Mouse (Mus musculus) CD4-positive, CD25-positive, alpha-beta regulatory T cell, adult 4 months (primary cell): ENCODE data around the gene Il1r1. TPM values are rescaled to one million over a fixed set of nuclear protein-coding genes. Genes with fewer than 3 reads are reported as not detected.
"Not testable (repeated sequence)": the region's sequence is repeated elsewhere in the genome, so short reads cannot be mapped to it uniquely, and the experiment has no call there.

ENCODE experiments used
- ATAC-seq: one replicate; pipeline ENCODE4 v1.8.0; 2017
- polyA plus RNA-seq, 2 experiments: library from polyadenylated mRNA; unstranded; fragments of 100-300 nt; shearing (Covaris generic); gene quantifications; one replicate each; pipeline ENCODE4 v1.2.1; 2017

Gene Il1r1
- polyA plus RNA-seq, 2 experiments from 2014 or later, result not detected

DNA sequence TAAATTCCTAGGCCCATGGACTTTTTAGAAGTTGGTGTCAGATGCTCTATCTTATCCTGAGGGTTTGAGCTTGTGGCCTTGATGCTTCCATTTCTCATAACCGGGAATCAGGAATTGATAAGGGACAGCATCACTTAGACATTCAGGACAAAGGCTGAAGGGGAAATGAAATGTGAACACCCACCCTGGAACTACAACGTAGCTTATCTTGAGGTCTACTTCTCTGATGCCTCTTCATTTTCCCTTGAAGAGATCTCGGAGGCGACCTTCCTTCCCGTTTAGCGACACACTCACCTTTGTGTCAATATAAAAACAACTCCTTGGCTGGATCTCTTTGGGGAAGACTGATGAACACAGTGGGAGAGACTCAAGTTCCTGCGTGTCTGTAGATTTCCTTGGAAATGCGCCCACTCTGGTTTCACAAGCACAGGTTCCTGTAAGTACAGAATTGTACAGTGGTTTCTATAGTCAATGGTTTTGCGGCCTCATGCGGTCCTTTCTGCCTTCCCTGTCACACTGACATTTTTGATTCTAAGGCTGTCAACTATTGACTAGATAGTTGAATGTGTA is 46.7 kb downstream of the Il1r1 start:
- no peak for ATAC-seq

DNA sequence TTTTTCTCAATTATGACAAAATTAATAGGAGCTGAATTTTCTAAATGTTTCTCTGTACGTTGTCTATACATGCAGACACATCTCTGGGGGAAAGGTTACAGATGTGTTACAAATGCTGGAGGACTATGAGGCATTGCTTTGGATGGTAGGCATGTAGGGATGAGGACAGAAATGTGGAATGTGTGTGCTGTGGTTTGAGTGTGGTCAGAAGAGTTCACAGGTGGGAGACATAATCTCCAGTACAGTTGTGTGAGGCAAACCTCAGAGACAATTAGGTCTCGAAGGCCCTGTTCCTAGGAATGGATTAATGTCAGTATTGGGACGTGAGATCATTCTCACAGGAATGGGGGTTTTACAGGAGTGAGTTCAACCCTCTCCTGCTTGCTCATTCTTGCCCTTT is 47.3 kb downstream of the Il1r1 start:
- ATAC-seq, result no peak

DNA sequence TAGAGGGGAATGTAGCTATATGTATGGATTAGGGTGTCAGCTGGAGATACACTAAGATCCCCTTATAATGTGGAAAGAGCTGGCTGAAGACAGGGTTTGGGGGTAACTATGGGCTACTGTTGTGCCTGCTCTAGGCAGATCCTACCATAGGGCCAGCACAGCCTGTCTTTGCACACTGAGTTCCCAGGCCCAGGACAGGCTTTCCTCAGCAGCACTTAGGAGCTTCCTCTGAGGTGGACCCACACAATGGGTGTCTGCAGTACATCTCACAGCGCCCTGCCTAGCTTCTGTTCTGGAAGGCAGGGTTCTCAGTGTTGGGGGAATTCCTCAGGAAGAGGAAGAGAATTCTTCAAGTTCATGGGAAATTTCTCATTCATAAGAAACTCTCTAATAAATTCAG is 48.6 kb downstream of the Il1r1 start:
- no peak for ATAC-seq

DNA sequence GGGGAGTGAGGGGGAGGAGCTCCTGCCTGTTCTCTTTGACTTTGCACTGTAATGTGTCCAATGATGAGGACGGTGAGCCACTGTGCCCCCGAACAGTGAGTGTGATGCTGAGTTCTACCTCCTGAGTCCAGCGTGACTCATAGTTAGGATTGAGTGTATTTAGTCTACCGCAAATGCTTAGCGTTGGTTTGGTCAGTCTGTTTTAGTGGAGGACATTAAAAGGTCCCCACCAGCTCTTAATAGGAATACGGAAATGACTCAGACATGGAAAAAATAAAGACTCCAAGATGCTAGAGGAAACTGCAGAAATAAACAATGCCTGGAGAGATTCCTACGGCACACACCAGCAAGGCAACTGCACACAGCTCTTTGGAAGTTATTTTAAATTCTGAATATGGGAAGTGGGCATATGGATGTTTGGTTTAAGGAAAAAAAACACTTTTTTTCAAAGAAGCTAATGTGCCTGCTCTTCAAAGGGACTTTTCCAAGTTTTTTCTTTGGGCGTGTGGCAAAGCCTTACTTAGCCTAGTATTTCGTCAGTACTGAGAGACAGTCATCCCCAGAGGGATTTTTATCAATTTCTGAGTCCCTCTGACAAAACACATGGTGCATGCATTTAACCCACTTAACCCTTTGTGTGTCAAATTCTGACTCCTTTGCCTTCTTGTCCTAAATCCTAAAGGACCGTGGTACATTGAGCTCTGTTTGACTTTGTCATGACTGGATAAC is 50.6 kb downstream of the Il1r1 start:
- no peak for ATAC-seq

DNA sequence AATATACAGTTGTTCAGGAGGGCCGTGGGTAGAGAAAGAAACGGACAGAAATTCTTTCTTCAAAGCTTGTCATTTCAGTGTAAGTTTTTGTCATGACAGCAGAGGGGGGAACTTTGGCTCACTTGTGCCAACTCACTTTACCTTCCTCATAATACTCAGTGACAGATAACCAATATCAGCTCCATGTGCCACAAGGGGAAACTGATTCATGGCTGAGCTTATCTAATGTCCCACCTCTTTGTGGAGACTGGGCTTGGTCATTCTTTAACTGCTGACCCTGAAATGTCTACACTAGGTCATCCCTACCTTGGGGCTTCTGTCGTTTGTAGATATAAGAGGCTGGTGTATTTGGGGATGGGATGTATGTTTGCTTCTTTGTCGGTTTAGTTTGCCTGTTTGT is 53.1 kb downstream of the Il1r1 start:
- ATAC-seq, result no peak

DNA sequence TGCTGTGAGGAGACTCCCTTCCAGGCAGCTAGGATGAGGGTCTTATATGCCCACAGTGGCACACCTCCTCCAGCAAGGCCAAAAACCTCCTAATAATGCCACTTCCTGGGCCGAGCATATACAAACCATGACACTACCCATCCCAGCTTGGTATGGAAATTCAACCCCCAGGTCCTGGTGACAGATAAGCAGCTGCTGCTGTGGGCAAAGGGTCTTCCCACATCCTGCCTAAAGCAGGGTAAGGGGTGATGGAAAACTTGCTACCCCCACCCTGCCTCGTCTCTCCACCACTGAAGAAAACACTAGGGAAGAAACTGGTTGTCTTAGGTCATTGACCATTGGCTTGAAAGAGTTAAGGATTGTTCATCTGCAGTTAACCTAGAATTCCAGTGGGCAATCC is 53.8 kb downstream of the Il1r1 start:
- no peak for ATAC-seq

DNA sequence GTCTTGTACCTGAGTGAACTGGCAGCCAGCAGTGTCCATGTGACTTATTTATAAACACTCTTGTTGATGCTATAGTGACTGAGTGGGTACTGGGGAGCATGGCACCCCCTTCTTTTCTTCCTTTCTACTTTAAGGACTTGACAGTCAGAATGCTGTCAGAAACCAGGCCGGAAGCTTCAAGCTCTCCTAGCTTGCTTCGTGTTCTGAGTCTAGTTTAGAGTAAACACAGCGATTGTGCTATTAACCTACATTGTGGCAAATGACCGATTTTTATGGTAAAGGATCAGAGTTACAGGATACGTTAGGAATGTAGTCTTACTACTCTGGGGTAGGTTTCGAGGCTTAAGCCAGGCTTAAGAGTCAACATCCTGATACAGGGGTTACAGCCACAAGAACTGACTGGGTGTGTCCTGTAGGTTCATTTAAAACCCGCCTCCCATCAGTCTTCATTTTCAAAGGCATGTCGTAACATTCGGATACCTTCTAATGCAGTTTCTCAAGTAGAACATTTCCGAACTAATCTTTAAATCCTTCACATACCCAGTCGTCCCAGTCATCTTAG is 54.4 kb downstream of the Il1r1 start:
- no peak for ATAC-seq

DNA sequence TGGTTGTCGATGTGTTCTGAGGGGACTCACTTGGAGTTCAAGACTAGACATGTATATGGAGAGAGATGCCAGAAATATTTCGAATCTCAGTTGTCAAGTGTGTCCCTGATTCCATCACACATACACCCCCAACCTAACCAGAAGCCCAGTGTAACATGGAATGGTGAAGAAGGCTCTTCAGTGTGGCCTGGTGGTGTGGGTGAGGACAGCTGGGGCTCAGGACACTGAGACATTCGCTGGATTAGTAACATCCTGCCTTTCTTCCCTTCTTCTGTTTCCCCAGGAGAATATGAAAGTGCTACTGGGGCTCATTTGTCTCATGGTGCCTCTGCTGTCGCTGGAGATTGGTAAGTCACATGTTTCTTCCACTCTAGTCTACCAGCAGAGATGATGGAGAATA is 57.1 kb downstream of the Il1r1 start:
- no peak for ATAC-seq

DNA sequence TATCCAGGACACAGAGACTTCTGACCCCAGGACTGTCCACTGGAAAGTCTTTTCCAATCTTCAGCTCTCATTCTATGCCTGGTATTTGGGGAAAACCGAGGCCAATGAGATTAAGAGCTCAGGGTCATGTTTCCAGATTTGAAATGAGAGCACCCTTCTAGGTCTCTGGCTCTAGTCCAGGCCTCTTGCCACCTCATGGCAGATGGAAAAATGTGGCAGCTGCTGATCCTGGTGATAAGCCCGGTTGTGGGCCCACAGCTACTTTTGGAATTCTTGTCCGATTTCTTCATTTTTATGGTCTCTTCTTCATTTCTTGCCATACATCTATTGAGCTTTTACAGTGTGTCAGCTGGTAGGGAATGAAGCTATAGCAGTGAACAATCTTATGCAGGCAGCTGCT is 57.5 kb downstream of the Il1r1 start:
- ATAC-seq, result no peak

DNA sequence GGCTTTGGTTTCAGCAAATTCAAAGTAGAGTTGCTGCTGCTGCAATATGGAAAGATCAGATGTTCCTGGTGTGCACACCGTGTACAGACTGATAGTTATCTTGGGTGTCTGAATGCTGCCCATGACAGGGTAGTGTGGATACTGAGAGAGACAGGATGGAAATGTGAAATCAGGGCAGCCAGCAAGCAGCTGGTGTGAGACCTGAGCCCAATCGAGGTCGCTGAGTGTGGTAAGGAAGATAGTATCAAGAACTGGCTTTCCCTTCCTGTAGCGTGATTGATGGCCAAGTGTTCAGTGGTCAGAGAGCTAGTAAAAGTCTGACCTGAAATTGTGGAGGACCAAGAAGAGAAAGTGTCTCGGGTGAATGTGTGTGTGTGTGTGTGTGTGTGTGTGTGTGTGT is 59.1 kb downstream of the Il1r1 start:
- no peak for ATAC-seq

DNA sequence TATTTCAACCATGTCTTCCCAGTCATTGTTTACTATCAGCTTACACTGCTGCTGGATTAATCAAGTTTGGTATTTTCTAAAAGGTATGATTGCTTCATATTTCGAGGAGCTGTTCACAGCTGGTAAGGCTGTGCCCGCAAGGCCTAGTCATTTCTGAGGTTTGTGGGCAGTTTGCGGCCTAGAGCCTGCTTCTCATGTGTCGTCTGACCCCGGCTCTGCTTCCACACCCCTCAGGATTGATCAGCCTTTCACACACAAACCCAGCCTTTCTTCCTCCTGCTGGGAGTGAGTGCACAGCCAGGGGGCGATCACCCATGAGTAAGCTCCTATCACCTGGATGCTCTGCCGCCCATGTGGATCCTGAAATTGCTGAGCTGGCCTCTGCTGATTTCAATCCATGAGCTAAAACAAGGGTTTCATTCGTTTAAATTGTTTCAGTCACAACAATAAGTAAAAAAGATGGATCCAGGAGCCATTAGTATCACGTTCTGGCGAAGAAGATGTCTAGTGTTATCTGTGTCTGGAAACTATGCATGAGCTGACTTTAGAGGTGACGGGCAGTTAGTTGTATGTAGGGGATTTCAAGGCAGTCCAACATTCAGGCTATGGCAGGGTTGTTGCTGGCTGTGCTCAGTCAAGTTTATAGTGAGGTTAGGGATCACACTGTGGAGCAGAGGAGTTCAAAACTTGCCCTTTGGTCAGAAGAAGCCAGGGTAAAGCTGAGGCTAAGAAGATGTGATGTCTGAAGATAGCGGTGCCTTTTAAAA is 65.8 kb downstream of the Il1r1 start:
- ATAC-seq, result no peak

DNA sequence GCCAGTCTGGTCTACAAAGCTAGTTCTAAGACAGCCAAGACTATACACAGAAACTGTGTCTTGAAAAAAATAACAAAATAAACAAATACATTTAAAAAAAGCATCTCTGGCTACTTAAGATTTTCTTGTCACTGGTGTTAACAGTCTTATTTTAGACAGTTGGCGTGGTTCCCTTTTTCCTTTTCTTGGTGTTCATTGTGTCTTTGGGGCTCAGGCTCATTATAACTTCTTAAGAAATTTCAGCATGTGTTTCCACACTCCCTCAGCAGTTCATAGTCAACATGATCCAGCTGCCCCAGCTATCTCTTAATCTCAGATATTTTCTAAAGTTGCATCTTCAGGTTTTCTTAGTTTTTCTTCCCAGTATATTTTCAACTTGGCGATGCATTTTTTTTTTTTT is 67.4 kb downstream of the Il1r1 start:
- ATAC-seq, result no peak

DNA sequence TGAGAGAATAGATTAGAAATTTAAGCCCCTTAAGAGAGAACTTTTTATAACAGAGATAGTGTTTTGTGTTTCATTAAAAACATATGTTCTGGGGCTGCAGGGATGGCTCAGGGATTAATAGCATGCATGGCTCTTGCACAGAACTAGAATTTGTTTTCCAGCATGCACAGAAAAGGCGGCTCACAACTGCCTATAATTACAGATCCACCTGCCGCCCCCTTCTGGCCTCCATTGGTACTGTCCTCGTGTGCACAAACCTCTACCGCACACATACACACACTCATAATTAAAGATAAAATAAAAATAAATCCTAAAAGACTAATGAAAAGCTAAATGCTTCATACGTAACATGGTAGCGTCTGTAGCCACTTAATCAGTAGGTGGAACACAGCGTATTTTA is 69.0 kb downstream of the Il1r1 start:
- no peak for ATAC-seq

DNA sequence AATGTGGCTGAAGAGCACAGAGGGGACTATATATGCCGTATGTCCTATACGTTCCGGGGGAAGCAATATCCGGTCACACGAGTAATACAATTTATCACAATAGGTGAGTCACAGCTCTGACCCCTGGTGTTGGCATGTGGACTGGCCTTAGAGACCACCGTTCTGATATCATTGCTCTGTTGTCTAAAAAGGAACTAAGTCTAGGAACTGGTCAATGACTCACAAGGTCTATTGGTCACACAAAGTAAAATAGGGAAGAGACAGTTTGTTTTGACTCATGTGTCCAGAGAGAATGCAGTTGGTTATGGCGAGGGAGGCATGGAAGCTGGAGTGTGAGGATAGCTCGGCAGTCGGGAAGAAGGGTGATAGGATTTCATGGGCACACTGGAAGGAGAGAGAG is 69.9 kb downstream of the Il1r1 start:
- ATAC-seq, result no peak

DNA sequence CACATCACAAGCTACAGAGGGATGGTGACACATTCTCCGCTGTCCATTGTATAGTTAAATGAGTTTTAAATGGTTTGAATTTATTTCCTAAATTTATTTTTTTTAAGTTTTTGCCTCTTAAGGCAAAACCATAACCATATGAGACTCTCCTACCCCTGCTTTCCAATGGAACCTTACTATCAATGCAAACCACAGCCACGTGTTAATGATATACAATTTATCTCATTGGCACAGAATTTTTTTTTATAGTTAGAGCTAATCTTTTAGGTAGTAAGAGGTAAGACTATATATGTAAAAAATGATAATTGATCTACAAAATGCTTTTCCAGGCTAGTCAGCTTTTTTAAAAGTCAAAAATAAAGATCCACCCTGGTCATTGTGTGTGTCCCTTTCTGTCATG is 73.2 kb downstream of the Il1r1 start:
- no peak for ATAC-seq

DNA sequence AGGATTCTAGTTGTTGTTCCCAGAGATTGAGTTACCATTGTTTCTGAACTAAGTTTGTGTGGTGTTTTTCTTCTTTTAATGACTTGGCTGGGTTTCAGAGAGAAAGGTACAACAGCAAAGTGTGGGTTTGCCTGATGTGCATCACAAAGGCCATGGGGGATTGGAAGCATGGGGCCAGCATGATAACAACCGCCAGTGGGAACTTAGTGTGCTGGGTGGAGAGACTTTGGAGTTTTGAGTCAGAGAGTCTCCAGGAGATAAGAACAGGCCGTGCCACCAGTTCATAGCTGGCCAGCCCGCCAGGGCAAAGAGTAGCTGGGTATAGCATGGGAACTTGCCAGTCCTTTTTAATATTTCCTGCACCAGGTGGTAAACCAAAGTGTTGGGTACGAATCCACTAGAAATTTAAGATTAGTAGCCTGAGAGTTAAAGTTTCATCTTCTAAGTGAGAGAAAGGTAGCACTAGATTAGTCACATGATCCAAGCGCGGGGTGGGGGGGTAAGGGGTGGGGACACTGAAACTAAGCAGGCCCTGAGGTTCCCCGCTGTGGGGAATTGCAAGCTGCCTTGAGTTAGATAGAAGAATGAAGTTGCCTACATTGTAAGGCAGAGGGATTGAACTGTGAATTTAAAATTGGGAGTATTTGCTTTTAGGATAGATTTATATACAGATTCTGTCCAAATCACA is 78.4 kb downstream of the Il1r1 start:
- ATAC-seq, result no peak

DNA sequence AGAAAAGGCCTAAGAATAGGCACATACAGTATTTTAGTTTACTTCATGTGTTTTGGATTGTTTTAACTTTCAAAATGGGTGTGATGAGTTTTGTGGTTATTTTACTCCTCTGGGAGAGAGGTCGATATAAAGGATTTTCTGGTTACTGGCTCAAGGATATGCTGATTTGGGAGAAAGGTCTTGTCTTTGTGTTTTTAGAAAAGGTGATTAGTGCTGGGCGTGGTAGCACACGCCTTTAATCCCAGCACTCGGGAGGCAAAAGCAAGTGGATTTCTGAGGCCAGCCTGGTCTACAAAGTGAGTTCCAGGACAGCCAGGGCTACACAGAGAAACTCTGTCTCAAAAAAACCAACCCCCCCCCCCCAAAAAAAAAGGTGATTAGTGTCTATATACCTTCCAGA is 79.4 kb downstream of the Il1r1 start:
- not testable (repeated sequence) for ATAC-seq

DNA sequence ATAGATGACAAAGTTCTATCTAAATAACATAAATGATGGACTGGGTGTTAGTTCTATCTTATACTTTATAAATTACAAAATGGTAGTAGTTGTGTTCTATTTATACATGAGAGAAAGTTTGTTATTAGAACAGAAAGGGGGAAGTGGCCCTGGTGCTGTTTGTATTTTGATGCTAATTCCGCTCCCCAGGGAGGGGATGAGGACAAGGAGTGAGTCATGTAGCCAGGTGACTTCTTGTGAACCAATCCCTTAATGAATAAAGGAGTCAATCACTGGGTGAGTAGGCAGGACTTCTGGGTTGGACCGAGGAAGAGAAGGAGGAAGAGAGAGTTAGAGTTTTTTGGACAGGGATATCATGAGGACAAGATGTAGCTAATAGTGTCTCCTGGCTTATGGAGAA is 81.2 kb downstream of the Il1r1 start:
- ATAC-seq, result no peak

DNA sequence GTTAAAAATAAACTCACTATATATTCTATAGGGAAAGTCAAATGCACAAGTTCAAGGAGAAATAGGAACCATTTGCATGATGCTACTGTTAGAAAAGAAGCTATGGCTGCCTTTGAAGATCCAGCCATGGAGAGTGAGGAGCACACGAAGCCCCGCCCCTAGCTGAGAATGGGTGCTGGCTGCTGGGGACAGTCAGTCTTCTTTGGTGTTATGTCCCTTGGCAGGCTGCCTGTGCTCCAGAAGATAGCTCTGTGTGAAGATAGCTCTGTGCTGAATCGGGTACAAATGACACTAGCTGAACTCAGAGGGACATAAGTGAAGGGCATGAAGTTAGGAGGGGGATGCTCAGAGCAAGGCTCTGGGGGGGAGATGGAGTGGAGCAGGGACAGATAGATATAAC is 86.2 kb downstream of the Il1r1 start:
- no peak for ATAC-seq

DNA sequence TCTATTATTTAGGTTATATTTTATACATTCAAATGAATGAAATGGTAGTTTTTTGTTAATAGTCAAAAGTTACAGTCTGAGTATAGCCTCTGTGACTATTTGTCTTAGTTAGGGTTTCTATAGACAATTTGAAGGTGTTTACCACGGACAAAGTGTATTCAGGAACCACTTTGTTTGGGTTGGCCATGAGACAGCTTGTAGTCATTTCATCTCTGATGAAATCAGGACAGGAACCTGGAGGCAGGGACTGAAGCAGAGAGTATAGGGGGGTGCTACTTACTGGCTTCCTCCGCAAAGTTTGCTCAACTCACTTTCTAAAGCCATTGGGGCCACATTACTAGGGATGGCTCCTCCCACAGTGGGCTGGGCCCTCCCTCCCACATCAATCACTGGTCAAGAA is 86.7 kb downstream of the Il1r1 start:
- no peak for ATAC-seq

DNA sequence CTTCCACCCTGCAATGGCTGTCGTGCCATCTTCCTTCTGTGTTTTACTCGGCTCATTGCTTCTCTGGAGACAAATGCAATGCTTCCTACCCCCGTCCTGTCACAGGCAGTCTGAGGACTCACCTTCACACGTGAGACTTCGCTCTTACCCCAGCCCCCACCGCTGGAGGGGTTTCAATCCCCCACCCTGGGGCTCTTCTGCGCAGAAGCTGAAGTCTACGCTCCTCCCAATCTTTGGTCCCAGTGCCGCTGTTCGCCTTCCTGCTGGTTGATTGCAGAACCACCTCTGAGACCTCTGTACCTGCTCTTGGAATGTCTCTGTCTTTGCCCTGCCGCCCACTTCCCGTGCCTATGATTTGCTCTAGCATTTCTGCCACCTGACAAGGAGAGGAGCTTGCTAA is 89.1 kb downstream of the Il1r1 start:
- ATAC-seq, result no peak

DNA sequence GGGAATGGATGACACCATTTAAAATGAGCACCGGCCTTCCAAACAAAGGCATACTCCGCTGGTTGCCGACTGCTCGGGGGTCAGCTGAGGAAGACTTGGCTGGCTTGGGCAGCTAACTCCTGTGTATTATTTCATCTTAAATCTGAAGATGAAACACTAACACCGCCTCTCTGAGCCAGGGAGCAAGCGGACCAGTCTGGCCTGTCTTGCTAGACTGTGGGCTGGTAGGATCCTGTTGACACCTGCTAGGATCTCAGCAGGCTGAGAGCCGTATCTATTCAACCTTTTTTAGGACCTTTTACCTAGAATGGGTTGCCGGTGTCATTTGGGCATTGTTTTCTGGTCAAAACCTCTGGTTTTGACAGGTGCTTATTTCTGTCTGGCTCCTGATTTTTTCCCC is 92.8 kb downstream of the Il1r1 start:
- ATAC-seq, result no peak

DNA sequence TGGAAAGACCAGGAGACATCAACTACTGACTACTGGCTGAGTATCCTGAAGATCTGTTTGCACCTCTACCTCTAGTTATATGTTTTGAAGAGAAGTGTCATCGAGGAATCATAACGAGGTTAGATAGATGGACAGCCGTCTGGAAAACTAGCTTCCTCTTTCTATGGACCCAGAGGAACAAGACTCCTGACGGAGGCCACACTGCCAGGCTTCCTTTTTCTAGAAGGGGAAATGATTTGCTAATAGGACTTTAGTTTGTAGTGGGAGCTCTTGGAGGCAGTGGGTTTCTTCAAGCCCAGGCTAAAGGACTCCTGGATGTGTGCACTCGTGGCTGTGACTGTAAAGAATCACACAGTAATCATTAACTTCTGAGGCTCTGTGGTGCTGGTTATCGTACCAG is 96.9 kb downstream of the Il1r1 start:
- ATAC-seq, result no peak
